Mouse (Mus musculus) limb, embryonic 14.5 days (tissue): ENCODE measurements at regions not wholly inside any gene's neighbourhood (a gene's known extent, or its start where the extent isn't known, plus 50 kb on each side); places are given as distances from the start of the nearest gene placed in this dataset.
A peak's percentile ranks its signal among the peaks of the same experiment; 100 is the strongest.

ENCODE experiments used
- ATAC-seq: fragments of 200-750 bp; cut with Nextera tagmentation; 2 replicates; pipeline ENCODE4 v1.8.0; 2017; ENCODE audit warnings: low read depth, moderate number of reproducible peaks, moderate TSS enrichment; ENCODE audit not compliant: low FRiP score
- DNase-seq: peaks from one replicate; pipeline ENCODE4 v3.0.0-alpha.2; 2015; ENCODE audit warnings: low spot score
- H3K27ac ChIP-seq: fragments of 300-500 bp; sonication (generic); replicated peaks from 2 replicates; pipeline ENCODE4 v1.5.1; 2014; ENCODE audit warnings: low read depth, mild to moderate bottlenecking, low read length, moderate library complexity, mixed read lengths
- H3K27me3 ChIP-seq: fragments of 300-500 bp; sonication (generic); 2 replicates; pipeline ENCODE4 v1.6.1; 2014; ENCODE audit warnings: low read length, mixed read lengths; ENCODE audit not compliant: control insufficient read depth, insufficient read depth
- H3K36me3 ChIP-seq: fragments of 300-500 bp; sonication (generic); 2 replicates; pipeline ENCODE4 v1.6.1; 2014; ENCODE audit warnings: mild to moderate bottlenecking, low read length, moderate library complexity, mixed read lengths; ENCODE audit not compliant: control insufficient read depth, insufficient read depth
- H3K4me1 ChIP-seq: fragments of 300-500 bp; sonication (generic); 2 replicates; pipeline ENCODE4 v1.6.1; 2014; ENCODE audit warnings: antibody characterized with exemption, low read length, mixed read lengths; ENCODE audit not compliant: control insufficient read depth, insufficient read depth
- H3K4me2 ChIP-seq: fragments of 300-500 bp; sonication (generic); replicated peaks from 2 replicates; pipeline ENCODE4 v1.6.1; 2014; ENCODE audit warnings: low read depth, mild to moderate bottlenecking, low read length, moderate library complexity; ENCODE audit not compliant: severe bottlenecking
- H3K4me3 ChIP-seq: fragments of 300-500 bp; sonication (generic); replicated peaks from 2 replicates; pipeline ENCODE4 v1.5.1; 2014; ENCODE audit warnings: low read length
- H3K9ac ChIP-seq: fragments of 300-500 bp; sonication (generic); 2 replicates; pipeline ENCODE4 v1.6.1; 2014; ENCODE audit warnings: mild to moderate bottlenecking, low read depth, low read length, moderate library complexity; ENCODE audit not compliant: severe bottlenecking
- H3K9me3 ChIP-seq: fragments of 300-500 bp; sonication (generic); 2 replicates; pipeline ENCODE4 v1.6.1; 2016; ENCODE audit warnings: low read length; ENCODE audit not compliant: control insufficient read depth
- POLR2A ChIP-seq: fragments of 200-500 bp; IDR thresholded peaks from 2 replicates; pipeline ENCODE4 v1.8.0; 2012; ENCODE audit warnings: inconsistent platforms, mild to moderate bottlenecking, moderate library complexity, borderline replicate concordance; ENCODE audit not compliant: insufficient read depth, insufficient read length; ENCODE audit errors: extremely low read depth
- WGBS: fragments of 180-500 bp; shearing (Covaris S2); extraction: QIAGEN DNeasy Blood & Tissue Kit; methylation state at CpG from one replicate; pipeline ENCODE4 v1.1.7; 2014; 5-methylcytosine and 5-hydroxymethylcytosine counted together

- Histone ChIP-seq H3K9me3 (no peaks in the 10 kb centered on the region), H3K4me2 (no peak overlapping the region), H3K4me1 (peaks cover 30% of the 10 kb centered on the region), H3K9ac (0 out of 2 replicates have a peak overlapping the region, but pooled peaks have one; percentile 9), H3K36me3 (no peaks in the 10 kb centered on the region), H3K27ac (peak overlapping the region; percentile 39), H3K27me3 (no peaks in the 10 kb centered on the region), H3K4me3 (no peak overlapping the region)
- 11% methylated on average over 12 of the region's 12 CpGs for WGBS
- no peak for ATAC-seq
- no peak for DNase-seq
- TF ChIP-seq POLR2A: no peak
Measured at GRCm38 (mm10) chr12:79898198-79898930, 214.4 kb downstream of the Zfp36l1 start.

DNA sequence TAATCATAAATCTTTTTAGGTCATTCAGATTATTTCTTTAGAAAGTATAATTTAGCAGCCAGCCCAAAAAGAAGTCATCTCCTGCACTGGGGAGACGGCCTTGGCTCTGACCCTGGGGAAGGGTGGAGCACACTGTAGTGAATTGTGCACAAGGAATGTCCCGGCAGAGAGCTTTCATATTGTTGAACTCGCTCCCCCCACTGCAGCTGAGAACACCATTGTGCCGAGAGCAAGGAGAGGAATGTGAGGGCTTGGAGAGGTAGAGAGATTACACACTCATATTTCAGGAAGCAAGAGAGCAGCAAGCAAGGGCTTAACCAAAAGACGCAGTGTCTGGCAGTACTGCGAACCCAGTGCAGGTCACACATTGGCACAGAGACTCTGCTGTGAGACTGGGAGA, 216.8 kb downstream of the Zfp36l1 start:
- ATAC-seq (peak; percentile 51), DNase-seq (peak; percentile 62)
- Histone ChIP-seq H3K9ac (no peak overlapping the region), H3K36me3 (no peaks in the 10 kb centered on the region), H3K4me3 (no peak overlapping the region), H3K27me3 (no peaks in the 10 kb centered on the region), H3K9me3 (no peaks in the 10 kb centered on the region), H3K4me2 (no peak overlapping the region), H3K4me1 (peaks cover 27% of the 10 kb centered on the region), H3K27ac (0 out of 2 replicates have a peak overlapping the region, but pooled peaks have one; percentile 6)
- TF ChIP-seq POLR2A: no peak
- WGBS: 27% methylated on average over 6 of the region's 6 CpGs

DNA sequence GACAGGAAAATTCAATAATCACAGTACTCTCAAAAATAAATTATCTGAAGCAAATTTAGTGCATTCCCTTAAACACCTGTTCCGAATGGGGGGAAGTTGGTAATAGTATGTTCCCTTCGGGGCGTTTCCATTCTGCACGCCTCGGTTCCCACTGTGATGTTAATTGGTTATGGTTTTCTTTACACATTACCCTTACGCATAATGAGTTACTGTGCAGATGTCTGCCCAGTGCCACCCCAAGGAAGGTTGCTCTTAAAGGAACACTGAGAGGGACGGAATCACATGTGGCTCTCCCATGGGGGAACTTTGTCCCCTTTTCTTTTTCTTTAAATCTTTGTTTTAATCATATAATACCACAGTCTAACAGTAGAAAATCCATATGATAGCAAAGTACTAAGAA, 217.5 kb downstream of the Zfp36l1 start:
- no peak for ATAC-seq
- Histone ChIP-seq H3K9me3 (no peaks in the 10 kb centered on the region), H3K27me3 (no peaks in the 10 kb centered on the region), H3K4me1 (peaks cover 33% of the 10 kb centered on the region), H3K36me3 (no peaks in the 10 kb centered on the region), H3K27ac (no peak overlapping the region), H3K4me2 (no peak overlapping the region), H3K9ac (no peak overlapping the region), H3K4me3 (no peak overlapping the region)
- 27% methylated on average over 7 of the region's 7 CpGs for WGBS
- no peak for TF ChIP-seq POLR2A
- DNase-seq: peak; percentile 51

DNA sequence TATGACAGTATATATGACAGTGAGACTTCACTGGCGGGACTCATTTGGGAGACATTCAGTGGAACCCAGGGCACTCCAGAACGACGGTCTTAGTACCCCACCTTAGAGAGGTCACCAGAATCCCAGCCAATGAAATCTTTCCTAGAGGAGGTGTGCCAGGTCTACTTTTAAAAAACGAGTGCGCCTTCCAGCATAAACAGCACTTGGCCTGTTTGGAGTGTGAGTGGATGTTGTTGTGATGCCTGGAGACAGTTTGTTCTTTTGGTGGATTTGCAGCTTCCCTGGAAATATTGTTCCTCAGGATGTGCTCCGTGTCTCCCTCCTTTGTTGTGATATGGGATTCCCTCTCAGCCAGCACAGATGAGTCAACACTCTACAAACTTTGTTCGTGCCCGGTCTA, 219.9 kb downstream of the Zfp36l1 start:
- Histone ChIP-seq H3K36me3 (no peaks in the 10 kb centered on the region), H3K9me3 (no peaks in the 10 kb centered on the region), H3K9ac (no peak overlapping the region), H3K27me3 (no peaks in the 10 kb centered on the region), H3K4me2 (no peak overlapping the region), H3K4me3 (no peak overlapping the region), H3K27ac (no peak overlapping the region), H3K4me1 (peaks cover 33% of the 10 kb centered on the region)
- no peak for DNase-seq
- ATAC-seq: no peak
- no peak for TF ChIP-seq POLR2A
- 92% methylated on average over 8 of the region's 8 CpGs for WGBS

DNA sequence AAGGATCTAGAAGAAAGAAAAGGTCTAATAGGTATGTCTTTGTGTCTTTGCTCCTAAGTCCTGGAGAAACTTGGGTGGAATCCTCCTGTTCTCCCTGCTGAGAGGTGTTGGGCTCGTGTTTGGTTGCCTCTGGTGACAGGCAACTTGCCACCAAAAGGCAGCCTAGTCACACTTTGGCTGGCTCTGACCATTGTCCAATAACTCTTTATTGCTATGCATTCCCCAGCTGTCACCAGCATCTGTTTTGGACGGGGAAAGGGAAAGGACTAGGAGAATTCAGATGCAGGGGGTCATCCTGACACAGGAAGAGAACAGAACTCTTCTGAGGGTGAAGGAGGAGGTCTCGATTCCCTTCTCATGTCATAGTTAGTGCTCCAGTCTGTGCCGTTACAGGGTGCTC, 220.9 kb downstream of the Zfp36l1 start:
- WGBS: 61% methylated on average over 4 of the region's 4 CpGs
- H3K9me3 ChIP-seq: no peaks in the 10 kb centered on the region
- no peak for TF ChIP-seq POLR2A
- H3K27ac ChIP-seq: no peak overlapping the region
- H3K4me1 ChIP-seq: peaks cover 34% of the 10 kb centered on the region
- DNase-seq (no peak), ATAC-seq (no peak)
- no peak overlapping the region for H3K4me3 ChIP-seq
- H3K4me2 ChIP-seq: no peak overlapping the region
- H3K27me3 ChIP-seq: no peaks in the 10 kb centered on the region
- H3K36me3 ChIP-seq: no peaks in the 10 kb centered on the region
- H3K9ac ChIP-seq: no peak overlapping the region
